Mouse (Mus musculus) MEL (cell line): Measurements from ENCODE around the gene Cpne8.

Experiments
- CTCF ChIP-seq, 3 experiments: IDR thresholded peaks in 2 of 3; conservative IDR thresholded peaks in 1 of 3; 2 replicates each; pipeline ENCODE4 v1.5.1; 2011 to 2012; ENCODE audit warnings: low read length in 3 of 3, low read depth in 2 of 3, mild to moderate bottlenecking in 2 of 3, improper control_type of control experiment in 1 of 3, inconsistent platforms in 1 of 3, mixed read lengths in 1 of 3, moderate library complexity in 1 of 3; ENCODE audit not compliant: control insufficient read depth in 1 of 3, insufficient read depth in 1 of 3, poor library complexity in 1 of 3, severe bottlenecking in 1 of 3
- MYB ChIP-seq: IDR thresholded peaks from 2 replicates; pipeline ENCODE4 v1.6.1; 2011; ENCODE audit warnings: mild to moderate bottlenecking, low read depth, low read length, improper control_type of control experiment
- POLR2A ChIP-seq, 2 experiments: IDR thresholded peaks; 2 replicates each; pipeline ENCODE4 v1.6.1; 2011 to 2012; ENCODE audit warnings: low read length in 2 of 2, mild to moderate bottlenecking in 2 of 2, control low read depth in 1 of 2, improper control_type of control experiment in 1 of 2, low read depth in 1 of 2, moderate library complexity in 1 of 2; ENCODE audit not compliant: control insufficient read depth in 1 of 2, insufficient read depth in 1 of 2, poor library complexity in 1 of 2
- TCF12 ChIP-seq: IDR thresholded peaks from 2 replicates; pipeline ENCODE4 v1.6.1; 2014; ENCODE audit warnings: low read depth, mild to moderate bottlenecking, inconsistent platforms, low read length, improper control_type of control experiment, moderate library complexity
- USF1 ChIP-seq: IDR thresholded peaks from 2 replicates; pipeline ENCODE4 v1.6.1; 2014; ENCODE audit warnings: low read depth, mild to moderate bottlenecking, inconsistent platforms, low read length, improper control_type of control experiment, moderate library complexity

DNA sequence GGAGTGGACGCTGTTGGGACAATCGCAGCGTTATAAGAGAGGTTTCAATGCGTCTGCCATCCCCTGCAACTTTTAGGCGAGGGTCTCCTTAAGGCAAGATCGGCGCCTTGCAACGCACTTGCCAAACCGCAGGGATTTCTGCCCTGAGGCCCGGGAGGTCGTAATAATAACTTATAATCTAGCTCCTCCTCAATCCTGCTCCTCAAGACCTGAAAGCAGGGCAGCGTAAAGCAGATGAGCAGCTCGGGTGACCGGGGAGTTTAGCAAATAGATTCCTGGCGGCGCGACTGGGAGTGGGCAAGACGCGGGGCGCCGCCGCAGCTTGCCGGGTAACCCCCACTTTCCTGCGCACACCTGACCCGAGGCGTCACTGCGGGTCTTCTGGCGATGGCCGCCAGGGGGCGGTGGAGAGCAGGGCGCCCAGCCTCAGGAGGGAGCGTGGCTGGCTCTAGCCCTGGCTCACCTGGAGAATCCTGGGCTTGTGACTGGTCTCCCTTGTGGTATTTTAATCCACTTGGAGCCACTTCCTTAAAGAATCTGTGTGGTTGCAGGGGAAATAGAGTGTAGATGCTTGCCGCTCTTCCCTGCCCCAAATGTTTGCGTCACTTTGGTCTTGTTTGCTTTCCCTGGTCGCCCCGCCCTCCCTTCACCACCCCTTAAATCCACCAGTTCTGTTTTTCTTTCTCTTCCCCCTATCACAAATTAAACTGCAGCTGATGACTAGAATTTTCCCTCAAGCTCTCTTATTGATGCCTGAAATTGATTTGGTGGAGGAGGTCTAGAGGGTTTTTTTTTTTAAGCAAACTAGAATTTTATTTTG lies 738 bp upstream of the Cpne8 start:
- TF ChIP-seq POLR2A (IDR thresholded peaks at IDR 0.05; ENCODE audit: control insufficient read depth in 1 of 2, insufficient read depth in 1 of 2, low read depth in 1 of 2, low read length in 2 of 2, poor library complexity in 1 of 2) = no peak
- TF ChIP-seq USF1 = no peak
- TF ChIP-seq CTCF (IDR thresholded peaks at IDR 0.05 in 2 of 3, conservative IDR thresholded peaks at IDR 0.05 in 1 of 3; ENCODE audit: control insufficient read depth in 1 of 3, insufficient read depth in 1 of 3, low read depth in 2 of 3, low read length in 3 of 3, poor library complexity in 1 of 3, severe bottlenecking in 1 of 3) = peak in 1 of 3 experiments; percentile 30; a peak in 1 of 6 replicates
- no peak for TF ChIP-seq MYB
- no peak for TF ChIP-seq TCF12
